Mouse (Mus musculus): Measurements from ENCODE around the gene Chpt1.

DNA sequence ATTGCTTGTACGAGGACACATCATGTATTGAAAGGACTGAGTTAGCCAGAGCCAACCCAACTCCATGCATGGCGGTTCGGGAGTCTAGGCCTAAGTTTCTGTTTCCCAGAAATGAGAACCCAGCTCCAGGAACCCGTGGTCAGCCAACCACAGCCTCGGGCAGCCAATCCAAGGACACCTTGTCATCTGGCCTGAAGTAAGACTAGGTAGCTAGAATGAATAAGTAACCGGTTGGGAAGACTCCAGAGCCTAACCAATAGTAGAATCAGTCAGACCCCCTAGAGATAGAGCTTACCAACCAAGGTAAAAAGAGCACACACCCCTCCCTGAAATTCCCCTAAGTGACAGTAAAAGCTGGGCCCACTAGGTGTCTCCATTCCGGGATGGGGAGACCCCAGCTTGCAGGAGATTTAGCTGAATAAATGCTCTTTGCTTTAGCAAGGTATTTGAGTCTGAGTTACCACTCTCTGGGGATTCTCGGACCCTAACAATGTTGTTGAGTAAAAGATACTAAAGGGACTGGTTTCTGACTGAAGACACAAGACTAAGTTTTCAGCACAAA, 9.8 kb upstream of the Chpt1 start:
- no peak for TF ChIP-seq POLR2A (IDR thresholded peaks at IDR 0.05; ENCODE audit: borderline replicate concordance, extremely low read depth, low read depth, low read length)
- no peak for TF ChIP-seq CTCF (IDR thresholded peaks at IDR 0.05; ENCODE audit: insufficient read depth, low read length)
